Mouse (Mus musculus) heart, embryonic 14.5 days (tissue): ENCODE measurements around the gene Hfm1. TPM values are rescaled to one million over a fixed set of nuclear protein-coding genes. Genes with fewer than 3 reads are reported as not detected.

Experiments used
- ATAC-seq: fragments of 200-750 bp; cut with Nextera tagmentation; 2 replicates; pipeline ENCODE4 v1.8.0; 2017; ENCODE audit warnings: low read depth, moderate TSS enrichment; ENCODE audit not compliant: insufficient number of reproducible peaks, insufficient read depth, low FRiP score
- H3K27ac ChIP-seq, 2 experiments: fragments of 200-500 bp in 1 of 2; fragments of 300-500 bp in 1 of 2; sonication (generic) in 1 of 2; replicated peaks in 1 of 2; 2 replicates each; pipeline ENCODE4 v1.5.1; 2012 to 2014; ENCODE audit warnings: low read depth in 2 of 2, low read length in 2 of 2, control low read depth in 1 of 2, mild to moderate bottlenecking in 1 of 2, mixed read lengths in 1 of 2; ENCODE audit not compliant: control insufficient read depth in 1 of 2, insufficient read depth in 1 of 2
- H3K27me3 ChIP-seq: fragments of 300-500 bp; sonication (generic); 2 replicates; pipeline ENCODE4 v1.6.1; 2014; ENCODE audit warnings: mild to moderate bottlenecking, low read length, control low read depth; ENCODE audit not compliant: control insufficient read depth, insufficient read depth
- H3K36me3 ChIP-seq: fragments of 300-500 bp; sonication (generic); 2 replicates; pipeline ENCODE4 v1.6.1; 2014; ENCODE audit warnings: mild to moderate bottlenecking, control low read depth, low read length, mixed read lengths; ENCODE audit not compliant: control insufficient read depth, insufficient read depth
- H3K4me1 ChIP-seq, 2 experiments: fragments of 200-500 bp in 1 of 2; fragments of 300-500 bp in 1 of 2; sonication (generic) in 1 of 2; 2 replicates each; pipeline ENCODE4 v1.6.1; 2012 to 2014; ENCODE audit warnings: low read length in 2 of 2, control low read depth in 1 of 2, mixed read lengths in 1 of 2; ENCODE audit not compliant: control insufficient read depth in 2 of 2, insufficient read depth in 2 of 2
- H3K4me2 ChIP-seq: fragments of 300-500 bp; sonication (generic); 2 replicates; pipeline ENCODE4 v1.6.1; 2014; ENCODE audit warnings: mild to moderate bottlenecking, low read length
- H3K4me3 ChIP-seq, 2 experiments: fragments of 200-500 bp in 1 of 2; fragments of 300-500 bp in 1 of 2; sonication (generic) in 1 of 2; 2 replicates each; pipeline ENCODE4 v1.5.1; 2012 to 2014; ENCODE audit warnings: low read length in 2 of 2, mild to moderate bottlenecking in 2 of 2, control low read depth in 1 of 2, low read depth in 1 of 2, moderate library complexity in 1 of 2; ENCODE audit not compliant: control insufficient read depth in 1 of 2, insufficient read depth in 1 of 2
- H3K9ac ChIP-seq: fragments of 300-500 bp; sonication (generic); 2 replicates; pipeline ENCODE4 v1.6.1; 2014; ENCODE audit warnings: mild to moderate bottlenecking, low read length
- H3K9me3 ChIP-seq: fragments of 300-500 bp; sonication (generic); 2 replicates; pipeline ENCODE4 v1.6.1; 2016; ENCODE audit warnings: low read length, control low read depth; ENCODE audit not compliant: control insufficient read depth
- WGBS: fragments of 180-500 bp; shearing (Covaris S2); extraction: QIAGEN DNeasy Blood & Tissue Kit; methylation state at CpG from one replicate; pipeline ENCODE4 v1.1.7; 2014; 5-methylcytosine and 5-hydroxymethylcytosine counted together
- polyA plus RNA-seq: library from polyadenylated mRNA; unstranded; fragments of >200 nt; fragmentation: Nextera tagmentation; extraction: Ambion mirVana; gene quantifications from 2 replicates; pipeline ENCODE4 v1.2.1, GENCODE M21; 2014

Gene Hfm1
- polyA plus RNA-seq, 1 experiment from 2014 or later, result 0.42 TPM

GRCm38 (mm10) chr5:106819630-106820029 is 106.5 kb downstream of the Hfm1 start:
- Histone ChIP-seq H3K4me3 (no peak overlapping the region), H3K9ac (no peak overlapping the region), H3K27me3 (no peaks in the 10 kb centered on the region; the same call in 1 of the 2 replicates), H3K4me1 (no peaks in the 10 kb centered on the region), H3K36me3 (no peaks in the 10 kb centered on the region), H3K4me2 (no peak overlapping the region), H3K9me3 (no peaks in the 10 kb centered on the region), H3K27ac (no peak overlapping the region)
- WGBS, result 68% methylated on average over 8 of the region's 8 CpGs
- no peak for ATAC-seq

DNA sequence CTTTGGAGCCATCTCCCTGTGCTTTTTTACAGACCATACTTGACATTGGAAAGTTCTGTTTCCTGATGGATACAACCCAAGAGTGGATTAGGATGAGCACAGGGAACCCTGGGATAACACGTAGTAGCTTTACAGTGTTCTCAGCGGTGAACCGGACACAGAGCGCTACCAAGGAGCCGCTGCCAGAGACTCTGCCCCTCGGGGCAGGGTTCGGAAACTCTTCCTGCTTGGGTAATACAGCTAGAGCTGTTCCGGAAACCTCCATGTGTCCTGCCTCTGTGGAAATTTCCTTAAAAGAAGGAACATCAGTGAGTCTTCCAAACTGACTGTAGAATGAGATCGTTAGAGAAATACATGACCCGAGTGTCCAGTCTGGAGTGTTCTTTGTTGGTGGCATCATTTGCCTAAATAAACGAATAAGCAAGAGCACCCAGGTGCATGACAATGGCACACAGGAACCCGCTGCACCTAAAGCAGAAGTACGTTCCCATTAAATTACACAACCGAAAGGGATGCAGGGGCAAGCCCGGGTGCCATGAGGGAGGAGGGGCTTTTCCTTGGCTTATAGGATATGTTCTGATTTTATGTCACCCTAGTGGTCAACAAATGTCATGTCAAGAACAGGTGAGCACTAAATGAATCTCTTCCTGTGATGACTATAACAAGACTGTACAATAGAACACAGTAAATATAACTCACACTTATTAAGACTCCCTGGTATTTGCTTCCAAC is 110.0 kb downstream of the Hfm1 start:
- Histone ChIP-seq H3K27ac (no peak overlapping the region), H3K9me3 (no peaks in the 10 kb centered on the region), H3K4me3 (no peak overlapping the region), H3K9ac (no peak overlapping the region), H3K4me1 (no peaks in the 10 kb centered on the region), H3K36me3 (no peaks in the 10 kb centered on the region), H3K27me3 (no peaks in the 10 kb centered on the region; the same call in 1 of the 2 replicates), H3K4me2 (peak overlapping the region; percentile 41)
- no peak for ATAC-seq
- 66% methylated on average over 15 of the region's 15 CpGs for WGBS

DNA sequence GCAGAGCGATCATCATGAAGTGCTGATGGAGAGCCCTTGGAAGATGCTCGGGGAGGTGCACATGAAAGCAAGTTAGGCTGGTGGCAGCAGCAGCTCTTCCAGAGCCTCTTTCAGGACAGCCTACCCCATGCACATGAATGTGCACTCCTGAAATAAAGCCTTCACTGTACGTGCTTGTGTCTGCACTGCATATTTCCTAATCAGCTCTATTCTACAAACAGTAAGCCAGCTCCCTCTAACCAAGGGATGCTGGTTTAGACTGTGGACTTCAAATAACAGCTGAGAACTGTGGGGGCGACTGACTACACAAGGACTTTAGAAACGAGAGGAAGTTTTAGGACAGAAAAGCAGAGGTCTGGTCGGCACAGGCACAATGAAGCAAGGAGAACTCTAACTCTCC is 111.5 kb downstream of the Hfm1 start:
- no peaks in the 10 kb centered on the region; the same call in 1 of the 2 replicates for H3K27me3 ChIP-seq
- H3K36me3 ChIP-seq, result no peaks in the 10 kb centered on the region
- H3K4me1 ChIP-seq, result no peaks in the 10 kb centered on the region
- H3K4me2 ChIP-seq, result no peak overlapping the region
- no peak overlapping the region for H3K9ac ChIP-seq
- H3K9me3 ChIP-seq, result no peaks in the 10 kb centered on the region
- no peak overlapping the region for H3K4me3 ChIP-seq
- H3K27ac ChIP-seq, result no peak overlapping the region
- no peak for ATAC-seq
- 59% methylated on average over 6 of the region's 6 CpGs for WGBS

DNA sequence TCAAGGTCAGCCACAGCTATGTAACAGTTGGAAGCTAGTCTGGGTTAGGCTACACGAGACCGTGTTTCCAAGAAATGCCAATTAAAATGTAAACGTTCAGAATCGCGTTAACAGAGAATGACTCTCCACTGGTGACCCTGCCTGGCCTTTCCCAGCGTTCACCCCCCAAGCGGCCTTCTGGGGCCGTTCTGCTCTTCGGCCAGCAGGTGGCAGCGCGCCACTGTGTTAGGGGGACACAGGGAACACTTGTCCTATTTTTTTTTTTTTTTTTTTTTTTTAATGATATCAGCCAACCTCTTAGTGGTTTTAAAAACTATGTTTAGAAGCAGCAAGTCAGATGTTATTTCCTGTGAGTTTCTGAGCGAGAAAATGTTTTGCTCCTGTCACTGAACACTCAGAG is 123.0 kb downstream of the Hfm1 start:
- no peak overlapping the region for H3K4me3 ChIP-seq
- no peak overlapping the region for H3K27ac ChIP-seq
- H3K4me2 ChIP-seq, result peak overlapping the region; percentile 55; the same call in 1 of the 2 replicates
- H3K27me3 ChIP-seq, result no peaks in the 10 kb centered on the region
- no peak overlapping the region for H3K9ac ChIP-seq
- no peaks in the 10 kb centered on the region for H3K36me3 ChIP-seq
- no peaks in the 10 kb centered on the region for H3K9me3 ChIP-seq
- WGBS, result 0% methylated on average over 12 of the region's 12 CpGs
- no peak for ATAC-seq
- H3K4me1 ChIP-seq, result peaks cover 6 to 21% of the 10 kb centered on the region in 2 experiments

GRCm38 (mm10) chr5:106801886-106802798 is 124.0 kb downstream of the Hfm1 start:
- Histone ChIP-seq H3K36me3 (no peaks in the 10 kb centered on the region), H3K4me2 (peak overlapping the region; percentile 55), H3K4me3 (peak overlapping the region; percentile 17 to 18), H3K27ac (no peak overlapping the region), H3K4me1 (peaks cover 6 to 21% of the 10 kb centered on the region in 2 experiments), H3K9me3 (no peaks in the 10 kb centered on the region), H3K9ac (no peak overlapping the region), H3K27me3 (no peaks in the 10 kb centered on the region)
- WGBS, result 7% methylated on average over 32 of the region's 32 CpGs
- 0 out of 2 replicates have a peak, but pooled peaks have one; percentile 44 for ATAC-seq

DNA sequence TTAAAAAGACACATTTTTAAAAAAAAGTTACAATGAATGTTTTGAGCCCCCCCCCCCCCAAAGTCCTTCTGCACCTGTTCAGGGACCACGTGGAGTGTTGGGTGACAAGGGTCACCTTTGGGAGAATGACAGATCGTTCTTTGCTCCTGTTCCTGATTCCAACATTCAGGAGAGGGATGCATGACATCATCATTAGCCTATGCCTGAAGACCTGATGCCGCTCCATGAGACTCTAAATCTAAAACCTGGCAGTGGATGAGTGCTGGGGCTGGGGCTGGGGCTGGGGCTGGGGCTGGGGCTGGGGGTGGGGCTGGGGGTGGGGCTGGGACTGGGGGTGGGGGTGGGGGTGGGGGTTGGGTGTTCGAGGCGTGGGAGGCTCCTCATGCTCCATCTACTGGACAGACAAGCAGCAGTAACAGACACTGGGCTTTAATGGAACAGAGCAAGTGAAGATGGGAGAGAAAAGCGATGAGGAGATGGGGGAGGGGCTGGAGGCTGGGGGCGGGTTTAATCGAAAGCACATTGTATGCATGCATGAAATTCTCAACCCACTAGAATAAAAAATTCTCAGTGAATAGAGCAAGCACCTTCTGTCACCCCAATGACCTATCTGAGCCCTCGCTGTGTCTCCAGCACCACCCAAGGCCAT is 124.8 kb downstream of the Hfm1 start:
- no peak overlapping the region for H3K27ac ChIP-seq
- H3K4me3 ChIP-seq, result no peak overlapping the region
- H3K4me2 ChIP-seq, result peak overlapping the region; percentile 55; the same call in 1 of the 2 replicates
- WGBS, result 22% methylated on average over 9 of the region's 9 CpGs
- peaks cover 4 to 19% of the 10 kb centered on the region in 2 experiments for H3K4me1 ChIP-seq
- no peaks in the 10 kb centered on the region for H3K36me3 ChIP-seq
- H3K9ac ChIP-seq, result no peak overlapping the region
- no peaks in the 10 kb centered on the region for H3K9me3 ChIP-seq
- no peak for ATAC-seq
- H3K27me3 ChIP-seq, result no peaks in the 10 kb centered on the region

DNA sequence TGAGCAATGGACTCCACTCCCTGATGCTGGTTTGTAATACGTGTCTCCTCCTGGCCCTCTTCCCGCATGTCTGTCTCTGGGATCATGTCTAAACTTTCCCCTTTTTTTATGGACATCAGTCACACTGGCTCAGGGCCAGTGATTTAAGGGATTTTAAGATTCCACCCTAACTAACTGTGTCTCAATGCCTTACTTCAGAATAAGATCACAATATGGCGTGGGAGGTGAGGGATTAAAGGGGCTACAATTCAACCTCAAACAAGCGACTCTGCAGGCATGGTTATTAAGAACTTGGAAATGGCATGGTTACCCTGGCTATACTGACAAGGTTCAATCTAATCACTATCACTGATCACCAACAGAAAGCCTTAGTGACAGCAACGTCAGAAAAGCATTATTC is 128.2 kb downstream of the Hfm1 start:
- no peak overlapping the region for H3K4me3 ChIP-seq
- H3K9me3 ChIP-seq, result no peaks in the 10 kb centered on the region
- H3K27me3 ChIP-seq, result no peaks in the 10 kb centered on the region
- no peaks in the 10 kb centered on the region for H3K36me3 ChIP-seq
- 75% methylated on average over 5 of the region's 5 CpGs for WGBS
- H3K27ac ChIP-seq, result no peak overlapping the region
- peaks cover 0 to 10% of the 10 kb centered on the region in 2 experiments; a peak in 2 of 4 replicates for H3K4me1 ChIP-seq
- no peak overlapping the region for H3K4me2 ChIP-seq
- ATAC-seq, result no peak
- no peak overlapping the region for H3K9ac ChIP-seq
